Mouse (Mus musculus): ENCODE data around the gene Fggy.

DNA sequence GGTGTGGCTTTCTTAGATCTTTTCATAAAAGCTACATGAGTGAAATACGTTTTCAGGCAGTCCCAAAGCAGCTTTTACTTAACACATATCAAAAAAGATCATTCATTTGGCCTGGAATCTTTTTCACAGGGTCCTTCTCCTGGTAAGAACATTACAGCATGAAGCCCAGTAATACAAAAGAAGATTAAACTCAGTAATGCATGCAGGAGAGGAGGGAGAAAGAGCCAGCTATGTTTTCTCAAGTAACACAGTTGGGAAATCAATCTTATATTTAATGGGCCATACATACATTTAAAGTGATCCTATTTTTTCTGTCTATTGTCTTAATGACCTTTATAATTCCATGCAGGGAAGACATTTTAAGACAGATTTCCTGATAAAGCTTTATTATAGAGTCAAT, 282.6 kb downstream of the Fggy start:
- no peak for TF ChIP-seq CTCF (IDR thresholded peaks at IDR 0.05; ENCODE audit: low read depth, low read length)
- no peak for TF ChIP-seq POLR2A (IDR thresholded peaks at IDR 0.05; ENCODE audit: insufficient read depth, low read length)

Data from ES-Bruce4 (cell line).